Mouse (Mus musculus): ENCODE measurements around the gene Gm5798.
"Not testable (repeated sequence)": the region's sequence is repeated elsewhere in the genome, so short reads cannot be mapped to it uniquely, and the experiment has no call there.

Gene Gm5798

GRCm38 (mm10) chr14:41348309-41348708, at the start of gene Gm5798:
Gene Gm5798, plus strand, starts transcription at chr14:41348609.
- not testable (repeated sequence) for DNase-seq (ENCODE audit: low spot score)

- DNase-seq (ENCODE audit: low spot score): not testable (repeated sequence)
Observed at GRCm38 (mm10) chr14:41386279-41386678, 37.9 kb downstream of the Gm5798 start, which contains the start of gene Gm7945. Gene Gm7945, minus strand, starts transcription at chr14:41386379.

All from layer of hippocampus, adult 9-10 months (tissue).